Mouse (Mus musculus): ENCODE measurements around the gene Tmem43. TPM values are rescaled to one million over a fixed set of nuclear protein-coding genes. Genes with fewer than 3 reads are reported as not detected.
A peak's percentile ranks its signal among the peaks of the same experiment; 100 is the strongest.

Tmem43 gene
- polyA plus RNA-seq, 1 experiment from 2014 or later = 34.5 TPM

GRCm38 (mm10) chr6:91494526-91494925, 21.0 kb downstream of the Tmem43 start:
- no peak for TF ChIP-seq CTCF (IDR thresholded peaks at IDR 0.05; ENCODE audit: low read depth)
- ATAC-seq (replicated peaks; ENCODE audit: low FRiP score, low read depth) = 0 out of 2 replicates have a peak, but pooled peaks have one; percentile 45
- H3K4me3 ChIP-seq (replicated peaks; ENCODE audit: low read depth, low read length) = no peak overlapping the region
- no peaks in the 10 kb centered on the region for H3K9me3 ChIP-seq (replicated peaks; ENCODE audit: low read length)
- no peak for DNase-seq (ENCODE audit: low spot score)
- no peaks in the 10 kb centered on the region for H3K27me3 ChIP-seq (ENCODE audit: insufficient read depth, low read length)
- peaks cover 61% of the 10 kb centered on the region for H3K36me3 ChIP-seq (ENCODE audit: insufficient read depth, low read length)
- 84% methylated on average over 8 of the region's 8 CpGs for WGBS
- no peak overlapping the region for H3K4me2 ChIP-seq (ENCODE audit: low read length)
- no peak overlapping the region for H3K27ac ChIP-seq
- no peak overlapping the region for H3K9ac ChIP-seq (ENCODE audit: low read depth, low read length)
- H3K4me1 ChIP-seq (replicated peaks; ENCODE audit: insufficient read depth, low read length) = no peaks in the 10 kb centered on the region

GRCm38 (mm10) chr6:91503302-91503701, 29.8 kb downstream of the Tmem43 start:
- H3K4me3 ChIP-seq (replicated peaks; ENCODE audit: low read depth, low read length) = no peak overlapping the region
- no peak for ATAC-seq (replicated peaks; ENCODE audit: low FRiP score, low read depth)
- no peak overlapping the region for H3K4me2 ChIP-seq (ENCODE audit: low read length)
- H3K27me3 ChIP-seq (ENCODE audit: insufficient read depth, low read length) = no peaks in the 10 kb centered on the region
- H3K9me3 ChIP-seq (replicated peaks; ENCODE audit: low read length) = no peaks in the 10 kb centered on the region
- DNase-seq (ENCODE audit: low spot score) = no peak
- peaks cover 87% of the 10 kb centered on the region for H3K36me3 ChIP-seq (ENCODE audit: insufficient read depth, low read length)
- no peaks in the 10 kb centered on the region for H3K4me1 ChIP-seq (replicated peaks; ENCODE audit: insufficient read depth, low read length)
- no peak overlapping the region for H3K27ac ChIP-seq
- TF ChIP-seq CTCF (IDR thresholded peaks at IDR 0.05; ENCODE audit: low read depth) = no peak
- WGBS = 95% methylated on average over 1 of the region's 1 CpGs
- no peak overlapping the region for H3K9ac ChIP-seq (ENCODE audit: low read depth, low read length)

- Histone ChIP-seq H3K4me3 (replicated peaks; ENCODE audit: low read depth, low read length) (no peak overlapping the region), H3K27ac (no peak overlapping the region), H3K36me3 (ENCODE audit: insufficient read depth, low read length) (peaks cover 61% of the 10 kb centered on the region), H3K27me3 (ENCODE audit: insufficient read depth, low read length) (no peaks in the 10 kb centered on the region), H3K4me1 (replicated peaks; ENCODE audit: insufficient read depth, low read length) (no peaks in the 10 kb centered on the region), H3K4me2 (ENCODE audit: low read length) (no peak overlapping the region), H3K9ac (ENCODE audit: low read depth, low read length) (no peak overlapping the region), H3K9me3 (replicated peaks; ENCODE audit: low read length) (no peaks in the 10 kb centered on the region)
- 91% methylated on average over 5 of the region's 5 CpGs for WGBS
- no peak for TF ChIP-seq CTCF (IDR thresholded peaks at IDR 0.05; ENCODE audit: low read depth)
- ATAC-seq (replicated peaks; ENCODE audit: low FRiP score, low read depth) = no peak
- DNase-seq (ENCODE audit: low spot score) = no peak
Observed at GRCm38 (mm10) chr6:91506036-91506435, 32.5 kb downstream of the Tmem43 start.

GRCm38 (mm10) chr6:91508041-91508440, 34.5 kb downstream of the Tmem43 start:
- no peak overlapping the region for H3K27ac ChIP-seq
- no peaks in the 10 kb centered on the region for H3K4me1 ChIP-seq (replicated peaks; ENCODE audit: insufficient read depth, low read length)
- no peaks in the 10 kb centered on the region for H3K27me3 ChIP-seq (ENCODE audit: insufficient read depth, low read length)
- WGBS = 87% methylated on average over 3 of the region's 3 CpGs
- DNase-seq (ENCODE audit: low spot score) = no peak
- ATAC-seq (replicated peaks; ENCODE audit: low FRiP score, low read depth) = no peak
- no peak overlapping the region for H3K4me2 ChIP-seq (ENCODE audit: low read length)
- H3K36me3 ChIP-seq (ENCODE audit: insufficient read depth, low read length) = peaks cover 49% of the 10 kb centered on the region
- no peaks in the 10 kb centered on the region for H3K9me3 ChIP-seq (replicated peaks; ENCODE audit: low read length)
- no peak for TF ChIP-seq CTCF (IDR thresholded peaks at IDR 0.05; ENCODE audit: low read depth)
- no peak overlapping the region for H3K9ac ChIP-seq (ENCODE audit: low read depth, low read length)
- no peak overlapping the region for H3K4me3 ChIP-seq (replicated peaks; ENCODE audit: low read depth, low read length)

- Histone ChIP-seq H3K27me3 (ENCODE audit: insufficient read depth, low read length) (no peaks in the 10 kb centered on the region), H3K4me1 (replicated peaks; ENCODE audit: insufficient read depth, low read length) (no peaks in the 10 kb centered on the region), H3K4me2 (ENCODE audit: low read length) (no peak overlapping the region), H3K27ac (no peak overlapping the region), H3K4me3 (replicated peaks; ENCODE audit: low read depth, low read length) (no peak overlapping the region), H3K9ac (ENCODE audit: low read depth, low read length) (no peak overlapping the region), H3K9me3 (replicated peaks; ENCODE audit: low read length) (no peaks in the 10 kb centered on the region), H3K36me3 (ENCODE audit: insufficient read depth, low read length) (peaks cover 36% of the 10 kb centered on the region)
- ATAC-seq (replicated peaks; ENCODE audit: low FRiP score, low read depth) = no peak
- TF ChIP-seq CTCF (IDR thresholded peaks at IDR 0.05; ENCODE audit: low read depth) = peak; percentile 83
- WGBS = 45% methylated on average over 7 of the region's 7 CpGs
- peak; percentile 77 for DNase-seq (ENCODE audit: low spot score)
Observed at GRCm38 (mm10) chr6:91509326-91509725, 35.8 kb downstream of the Tmem43 start.

- TF ChIP-seq CTCF (IDR thresholded peaks at IDR 0.05; ENCODE audit: low read depth) = no peak
- Histone ChIP-seq H3K4me2 (ENCODE audit: low read length) (no peak overlapping the region), H3K9ac (ENCODE audit: low read depth, low read length) (no peak overlapping the region), H3K36me3 (ENCODE audit: insufficient read depth, low read length) (peaks cover 27% of the 10 kb centered on the region), H3K27me3 (ENCODE audit: insufficient read depth, low read length) (no peaks in the 10 kb centered on the region), H3K9me3 (replicated peaks; ENCODE audit: low read length) (no peaks in the 10 kb centered on the region), H3K27ac (no peak overlapping the region), H3K4me3 (replicated peaks; ENCODE audit: low read depth, low read length) (no peak overlapping the region), H3K4me1 (replicated peaks; ENCODE audit: insufficient read depth, low read length) (no peaks in the 10 kb centered on the region; the same call in 1 of the 2 replicates)
- 67% methylated on average over 10 of the region's 10 CpGs for WGBS
- ATAC-seq (replicated peaks; ENCODE audit: low FRiP score, low read depth) (no peak), DNase-seq (ENCODE audit: low spot score) (no peak)
Observed at GRCm38 (mm10) chr6:91510211-91510610, 36.7 kb downstream of the Tmem43 start.

GRCm38 (mm10) chr6:91514135-91514534, 40.6 kb downstream of the Tmem43 start:
- Histone ChIP-seq H3K4me2 (ENCODE audit: low read length) (peak overlapping the region; percentile 64), H3K27ac (no peak overlapping the region), H3K9ac (ENCODE audit: low read depth, low read length) (no peak overlapping the region), H3K36me3 (ENCODE audit: insufficient read depth, low read length) (peaks cover 7% of the 10 kb centered on the region; the same call in 1 of the 2 replicates), H3K4me3 (replicated peaks; ENCODE audit: low read depth, low read length) (no peak overlapping the region), H3K27me3 (ENCODE audit: insufficient read depth, low read length) (no peaks in the 10 kb centered on the region), H3K4me1 (replicated peaks; ENCODE audit: insufficient read depth, low read length) (peaks cover 7% of the 10 kb centered on the region; the same call in 1 of the 2 replicates), H3K9me3 (replicated peaks; ENCODE audit: low read length) (no peaks in the 10 kb centered on the region)
- TF ChIP-seq CTCF (IDR thresholded peaks at IDR 0.05; ENCODE audit: low read depth) = no peak
- no peak for ATAC-seq (replicated peaks; ENCODE audit: low FRiP score, low read depth)
- no peak for DNase-seq (ENCODE audit: low spot score)
